Mouse (Mus musculus): Measurements from ENCODE around the gene Vmn1r70. TPM values are rescaled to one million over a fixed set of nuclear protein-coding genes. Genes with fewer than 3 reads are reported as not detected.

Vmn1r70 gene
- polyA plus RNA-seq (2014; fragmentation: Nextera tagmentation; extraction: Ambion mirVana) = not detected in 2 replicates

GRCm38 (mm10) chr7:10631232-10631631 is at the start of gene Vmn1r70:
Gene Vmn1r70, plus strand, starts transcription at chr7:10631532.
- Histone ChIP-seq H3K4me2 (ENCODE audit: low read depth, severe bottlenecking) (no peak within 1 kb of the TSS), H3K9me3 (ENCODE audit: control insufficient read depth, low read length) (peaks cover 18% of the 10 kb centered on the region; the same call in 1 of the 2 replicates), H3K4me3 (ENCODE audit: low read depth, low read length) (no peak within 1 kb of the TSS), H3K9ac (ENCODE audit: low read length) (no peak within 1 kb of the TSS), H3K4me1 (ENCODE audit: control insufficient read depth, insufficient read depth, low read length) (no peaks in the 10 kb centered on the region), H3K27ac (replicated peaks; ENCODE audit: low read depth, low read length) (no peak within 1 kb of the TSS), H3K27me3 (ENCODE audit: control insufficient read depth, insufficient read depth, low read length) (no peaks in the 10 kb centered on the region), H3K36me3 (ENCODE audit: control insufficient read depth, insufficient read depth, low read length) (no peaks in the 10 kb centered on the region)
- 75% methylated on average over 1 of the region's 1 CpGs for WGBS
- ATAC-seq (ENCODE audit: insufficient number of reproducible peaks, low FRiP score, low TSS enrichment, low read depth) = no peak
- DNase-seq (ENCODE audit: low spot score) = no peak

GRCm38 (mm10) chr7:10613559-10613958 is 17.8 kb upstream of the Vmn1r70 start, which contains the start of gene Vmn1r69:
Gene Vmn1r69, minus strand, starts transcription at chr7:10613659.
- ATAC-seq (ENCODE audit: insufficient number of reproducible peaks, low FRiP score, low TSS enrichment, low read depth) (no peak), DNase-seq (ENCODE audit: low spot score) (no peak)
- no peak within 1 kb of the TSS for H3K4me2 ChIP-seq (ENCODE audit: low read depth, severe bottlenecking)
- no peaks in the 10 kb centered on the region for H3K4me1 ChIP-seq (ENCODE audit: control insufficient read depth, insufficient read depth, low read length)
- H3K27ac ChIP-seq (replicated peaks; ENCODE audit: low read depth, low read length) = no peak within 1 kb of the TSS
- H3K9ac ChIP-seq (ENCODE audit: low read length) = no peak within 1 kb of the TSS
- H3K4me3 ChIP-seq (ENCODE audit: low read depth, low read length) = no peak within 1 kb of the TSS
- H3K27me3 ChIP-seq (ENCODE audit: control insufficient read depth, insufficient read depth, low read length) = no peaks in the 10 kb centered on the region
- H3K9me3 ChIP-seq (ENCODE audit: control insufficient read depth, low read length) = no peaks in the 10 kb centered on the region; the same call in 1 of the 2 replicates
- H3K36me3 ChIP-seq (ENCODE audit: control insufficient read depth, insufficient read depth, low read length) = no peaks in the 10 kb centered on the region

Other genes with a start within 250 kb of the Vmn1r70 start
- gene Vmn1r67, start 188.2 kb upstream of the Vmn1r70 start, polyA plus RNA-seq (2014; fragmentation: Nextera tagmentation; extraction: Ambion mirVana) = not detected in 2 replicates
- gene Zik1, start 136.1 kb upstream of the Vmn1r70 start, polyA plus RNA-seq (2014; fragmentation: Nextera tagmentation; extraction: Ambion mirVana) = 43.3 and 44.7 TPM in 2 replicates
- not detected in 2 replicates for gene Vmn1r68, start 73.0 kb upstream of the Vmn1r70 start, polyA plus RNA-seq (2014; fragmentation: Nextera tagmentation; extraction: Ambion mirVana)
- gene Vmn1r69, start 17.9 kb upstream of the Vmn1r70 start, polyA plus RNA-seq (2014; fragmentation: Nextera tagmentation; extraction: Ambion mirVana) = not detected in 2 replicates
- not detected in 2 replicates for gene Nlrp4b, start 56.3 kb downstream of the Vmn1r70 start, polyA plus RNA-seq (2014; fragmentation: Nextera tagmentation; extraction: Ambion mirVana)
- not detected in 2 replicates for gene Vmn1r71, start 122.8 kb downstream of the Vmn1r70 start, polyA plus RNA-seq (2014; fragmentation: Nextera tagmentation; extraction: Ambion mirVana)